Mouse (Mus musculus): Measurements from ENCODE around the gene Crhbp.

Gene Crhbp

GRCm38 (mm10) chr13:95418575-95419203, 26.0 kb downstream of the Crhbp start:
- no peak for DNase-seq (ENCODE audit: low spot score)

DNA sequence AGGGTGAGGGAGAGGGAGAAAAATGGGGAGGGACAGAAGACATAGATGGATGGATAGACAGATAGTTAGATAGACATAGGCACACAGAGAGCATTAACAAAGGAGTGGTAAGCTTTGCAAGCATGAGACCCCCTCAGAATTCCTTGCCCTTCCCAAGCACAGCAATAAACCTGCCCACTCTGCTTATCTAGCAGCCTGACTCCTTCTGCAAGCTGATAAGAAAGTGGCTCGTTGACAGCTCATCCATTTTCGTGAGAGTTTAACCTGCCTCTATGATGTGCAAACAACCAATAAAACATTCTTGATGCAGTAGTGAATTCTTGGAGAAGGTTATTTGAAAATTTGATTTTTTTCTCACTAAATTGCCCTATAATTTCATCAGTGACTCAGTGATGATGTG, 32.5 kb downstream of the Crhbp start:
- no peak for DNase-seq (ENCODE audit: low spot score)

- no peak for DNase-seq (ENCODE audit: low spot score)
These were observed 51.5 kb downstream of the Crhbp start for GRCm38 (mm10) chr13:95393242-95393641.

DNA sequence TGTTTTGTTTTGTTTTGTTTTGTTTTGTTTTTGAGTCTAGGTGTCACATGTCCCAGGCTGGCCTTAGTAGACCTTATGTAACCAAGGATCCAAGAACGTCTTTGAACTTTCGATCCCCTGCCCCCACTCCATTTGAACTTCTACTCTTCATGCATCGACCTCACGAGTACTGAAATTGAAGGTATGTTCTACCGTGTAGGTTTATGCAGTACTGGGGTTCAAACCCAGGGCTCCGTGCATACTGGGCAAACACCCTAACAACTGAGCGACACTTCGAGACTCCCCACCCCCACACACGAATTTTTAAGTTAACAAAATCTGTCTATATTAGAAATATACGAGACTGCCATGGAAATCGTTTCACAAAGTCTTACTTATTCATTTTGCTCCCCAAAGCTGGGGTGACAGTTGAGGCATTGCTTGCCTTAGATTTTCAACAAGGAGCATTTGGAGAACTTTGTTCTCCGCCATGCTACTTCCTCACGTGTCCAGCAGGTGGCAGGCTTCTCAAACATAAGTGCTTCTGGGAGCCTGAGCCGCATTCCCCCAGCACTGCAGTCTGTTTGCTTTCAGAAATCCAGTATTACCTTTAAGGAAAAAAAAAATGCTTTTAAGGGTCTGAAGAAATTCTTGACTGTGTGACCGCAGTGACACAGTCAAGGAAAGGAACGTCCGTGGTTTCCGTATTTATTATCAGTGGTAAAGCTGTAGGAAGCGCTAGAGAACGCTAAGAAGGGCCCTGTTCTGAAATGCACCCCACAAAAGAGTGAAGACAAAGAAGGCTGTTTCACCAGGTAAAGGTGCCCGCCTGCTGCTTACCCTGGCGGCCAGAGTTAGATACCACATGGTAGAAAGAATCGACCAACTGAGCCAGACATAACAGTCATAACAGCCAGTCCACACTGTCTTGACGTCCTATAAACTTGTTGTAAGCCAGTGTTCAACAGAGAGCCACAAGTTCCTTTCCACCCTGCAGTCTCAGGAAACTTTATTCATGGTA, 54.6 kb downstream of the Crhbp start:
- peak; percentile 90 for DNase-seq (ENCODE audit: low spot score)

DNA sequence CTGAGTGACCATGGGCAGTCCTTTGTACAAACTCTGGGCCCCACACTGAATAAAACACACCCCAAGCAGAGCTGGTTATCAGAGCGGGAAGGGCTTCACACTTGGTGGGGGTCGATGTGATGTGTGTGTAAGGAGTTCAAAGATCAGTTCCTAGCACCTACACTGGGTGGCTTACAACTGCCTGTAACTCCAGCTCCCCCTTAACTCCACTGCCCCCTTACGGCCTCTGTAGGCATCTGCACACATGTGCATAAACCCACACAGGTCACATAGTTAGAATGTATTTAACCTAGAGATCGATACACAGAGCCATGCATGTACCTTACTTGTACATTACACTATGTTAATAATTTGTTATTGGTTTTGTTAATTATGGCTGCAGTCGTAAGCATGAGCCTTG, 56.5 kb downstream of the Crhbp start:
- no peak for DNase-seq (ENCODE audit: low spot score)

- no peak for DNase-seq (ENCODE audit: low spot score)
These were observed 62.3 kb downstream of the Crhbp start for GRCm38 (mm10) chr13:95382418-95382817.

All from embryo, embryonic 10.5 days (tissue).